Mouse (Mus musculus): ENCODE measurements around the gene Ngp. TPM values are rescaled to one million over a fixed set of nuclear protein-coding genes. Genes with fewer than 3 reads are reported as not detected.
A peak's percentile ranks its signal among the peaks of the same experiment; 100 is the strongest.
"Not testable (repeated sequence)": the region's sequence is repeated elsewhere in the genome, so short reads cannot be mapped to it uniquely, and the experiment has no call there.

The Ngp gene
- total RNA-seq (2021), result not detected

DNA sequence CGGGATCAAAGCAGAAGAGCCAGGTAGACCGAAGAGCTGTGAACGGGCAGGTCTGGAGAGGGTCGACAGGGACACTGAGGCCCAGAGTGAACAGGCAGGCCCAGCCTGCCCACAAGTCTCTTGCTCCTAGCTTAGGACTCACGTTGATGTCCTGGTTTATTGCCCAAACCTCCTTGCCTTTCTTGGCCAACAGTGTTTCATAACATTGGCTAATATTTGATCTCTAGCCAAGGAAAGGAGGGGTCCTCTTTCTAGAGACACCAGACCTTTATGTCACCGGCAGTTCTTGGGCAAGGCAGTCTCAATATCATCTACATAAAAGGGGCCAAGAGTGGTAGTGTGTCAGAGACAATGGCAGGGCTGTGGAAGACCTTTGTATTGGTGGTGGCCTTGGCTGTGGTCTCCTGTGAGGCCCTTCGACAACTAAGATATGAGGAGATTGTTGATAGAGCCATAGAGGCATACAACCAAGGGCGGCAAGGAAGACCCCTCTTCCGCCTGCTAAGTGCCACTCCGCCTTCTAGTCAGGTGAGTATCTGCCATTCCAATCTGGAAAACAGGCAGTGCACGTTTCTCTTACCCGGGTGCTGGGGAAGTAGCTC, at the start of gene Ngp:
Ngp (plus strand) TSS at position 237 of the 602 bp plus-strand sequence.
- DNase-seq (ENCODE audit: extremely low spot score in 1 of 2, low spot score in 2 of 2), result no peak
- intact Hi-C loops (cut with DNase I), result loop anchor here (10.0 kb wide), 1 partner anchor 285 kb away; no protein-coding TSS in a partner anchor

DNA sequence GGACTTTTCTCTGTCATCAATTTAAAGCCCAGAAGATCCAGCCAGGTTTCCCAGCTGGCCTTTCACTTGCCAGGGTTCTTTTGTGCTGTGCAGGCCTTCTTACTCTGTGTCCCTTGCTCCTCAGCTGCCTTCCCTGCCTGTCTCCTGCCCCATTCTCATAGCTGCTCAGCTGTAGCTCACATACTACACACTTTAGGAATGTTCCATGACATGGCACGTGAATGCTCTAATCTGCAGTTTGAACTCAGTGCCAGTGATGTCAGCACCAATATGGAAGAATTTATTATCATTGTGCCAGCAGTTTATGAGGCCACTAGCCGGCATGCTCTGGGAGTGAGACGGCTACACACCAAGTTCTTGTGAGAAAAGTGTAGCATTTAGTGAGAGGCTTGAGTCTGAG, 49.7 kb upstream of the Ngp start:
- intact Hi-C loops (cut with DNase I), result no loop called here
- DNase-seq (ENCODE audit: extremely low spot score in 1 of 2, low spot score in 2 of 2), result no peak

DNA sequence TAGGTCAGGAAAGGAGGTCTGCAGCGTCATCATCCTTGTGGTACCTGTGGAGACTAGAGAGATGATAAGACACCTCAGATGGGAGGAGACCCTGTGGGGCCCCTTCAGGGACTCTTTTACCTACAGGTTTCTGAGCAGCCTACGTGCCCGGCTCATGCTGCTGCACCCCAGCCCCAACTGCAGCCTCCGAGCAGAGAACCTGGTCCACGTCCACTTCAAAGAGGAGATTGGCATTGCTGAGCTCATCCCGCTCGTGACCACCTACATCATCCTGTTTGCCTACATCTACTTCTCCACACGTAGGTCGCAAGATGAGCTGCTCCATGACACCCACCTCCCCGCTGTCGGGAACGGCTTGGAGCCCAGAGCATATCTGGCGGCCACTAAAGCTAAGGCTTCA, 45.7 kb upstream of the Ngp start:
- intact Hi-C loops (cut with DNase I), result no loop called here
- DNase-seq (ENCODE audit: extremely low spot score in 1 of 2, low spot score in 2 of 2), result no peak

DNA sequence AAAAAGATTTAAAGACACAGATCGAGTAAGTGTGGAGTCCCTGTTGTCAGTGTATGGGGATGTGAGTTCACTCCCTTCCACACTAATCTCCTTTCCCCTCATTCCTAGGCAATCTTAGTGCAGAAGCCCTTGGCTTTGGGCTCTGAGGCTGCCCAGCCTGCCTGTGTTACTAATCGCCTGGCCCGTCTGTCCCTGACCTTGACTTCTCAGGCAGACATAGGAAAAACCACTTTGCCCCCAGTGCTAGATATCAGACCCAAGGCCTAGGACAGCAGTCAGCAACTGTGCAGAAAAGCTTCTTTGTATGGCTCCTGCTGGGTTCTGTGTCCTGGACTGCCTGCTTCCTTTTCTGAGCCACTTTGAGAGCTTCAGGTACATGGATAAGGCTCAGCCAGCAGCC, 43.9 kb upstream of the Ngp start:
- intact Hi-C loops (cut with DNase I), result no loop called here
- DNase-seq (ENCODE audit: extremely low spot score in 1 of 2, low spot score in 2 of 2), result no peak

DNA sequence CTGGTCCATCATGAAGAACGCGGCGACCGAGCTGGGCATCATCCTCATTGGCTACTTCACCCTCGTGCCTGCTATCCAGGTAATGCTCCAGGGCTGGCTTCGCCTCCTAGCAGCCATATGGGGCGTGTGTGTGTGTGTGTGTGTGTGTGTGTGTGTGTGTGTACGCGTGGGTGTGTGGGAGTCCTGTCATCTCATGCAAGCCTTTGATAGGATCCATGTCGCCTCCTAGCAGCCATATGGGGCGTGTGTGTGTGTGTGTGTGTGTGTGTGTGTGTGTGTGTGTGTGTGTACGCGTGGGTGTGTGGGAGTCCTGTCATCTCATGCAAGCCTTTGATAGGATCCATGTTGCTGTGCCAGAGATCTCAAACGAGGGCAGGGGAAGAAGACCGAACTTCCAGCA, 41.9 kb upstream of the Ngp start:
- DNase-seq (ENCODE audit: extremely low spot score in 1 of 2, low spot score in 2 of 2); intact Hi-C loops (cut with DNase I): not testable (repeated sequence)

DNA sequence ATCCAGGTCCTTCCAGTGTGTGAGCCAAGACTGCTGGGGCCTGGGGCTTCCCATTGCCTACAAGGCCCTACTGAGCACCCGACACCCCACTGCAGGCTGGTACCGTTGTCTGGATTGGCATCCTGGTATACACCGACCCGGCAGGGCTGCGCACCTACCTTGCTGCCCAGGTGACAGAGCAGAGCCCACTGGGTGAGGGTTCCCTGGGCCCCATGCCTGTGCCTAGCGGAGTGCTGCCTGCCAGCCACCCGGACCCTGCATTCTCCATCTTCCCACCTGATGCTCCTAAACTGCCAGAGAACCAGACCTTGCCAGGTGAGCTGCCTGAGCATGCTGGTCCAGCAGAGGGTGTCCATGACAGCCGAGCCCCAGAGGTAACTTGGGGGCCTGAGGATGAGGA, 40.2 kb upstream of the Ngp start:
- intact Hi-C loops (cut with DNase I), result no loop called here

DNA sequence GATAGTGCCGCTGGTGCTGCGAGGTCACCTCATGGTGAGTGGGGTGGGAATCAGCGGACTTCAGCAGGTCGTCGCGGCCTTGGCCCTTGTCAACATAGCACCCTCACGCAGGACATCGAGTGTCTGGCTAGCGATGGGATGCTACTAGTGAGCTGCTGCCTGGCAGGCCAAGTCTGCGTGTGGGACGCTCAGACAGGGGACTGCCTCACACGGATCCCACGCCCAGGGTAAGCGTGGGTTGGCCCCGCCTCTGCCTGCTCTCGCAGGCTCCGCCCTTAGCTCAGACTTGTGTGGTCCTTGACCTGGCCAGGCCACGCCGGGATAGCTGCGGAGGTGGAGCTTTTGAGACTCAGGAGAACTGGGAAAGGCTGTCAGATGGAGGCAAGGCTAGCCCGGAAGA, 38.9 kb upstream of the Ngp start:
- intact Hi-C loops (cut with DNase I), result no loop called here
- DNase-seq (ENCODE audit: extremely low spot score in 1 of 2, low spot score in 2 of 2), result no peak

More for the DNA sequence above, 40.2 kb upstream of the Ngp start:
- DNase-seq (ENCODE audit: extremely low spot score in 1 of 2, low spot score in 2 of 2), result no peak

DNA sequence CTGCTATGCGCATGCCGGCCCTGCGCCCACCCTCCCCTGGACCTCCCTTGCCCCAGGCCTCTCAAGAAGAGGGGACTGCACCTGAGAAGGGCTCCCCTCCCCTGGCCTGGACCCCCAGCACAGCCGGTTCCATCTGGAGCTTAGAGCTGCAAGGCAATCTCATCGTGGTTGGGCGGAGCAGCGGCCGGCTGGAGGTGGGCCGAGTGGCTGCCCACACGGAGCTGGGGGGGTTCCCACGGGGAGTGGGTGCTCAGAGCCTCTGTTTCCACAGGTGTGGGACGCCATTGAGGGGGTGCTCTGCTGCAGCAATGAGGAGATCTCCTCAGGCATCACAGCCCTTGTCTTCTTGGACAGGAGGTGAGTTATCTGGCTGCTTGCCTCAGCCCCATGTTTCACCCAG, 38.3 kb upstream of the Ngp start:
- DNase-seq (ENCODE audit: extremely low spot score in 1 of 2, low spot score in 2 of 2), result no peak
- intact Hi-C loops (cut with DNase I), result no loop called here

DNA sequence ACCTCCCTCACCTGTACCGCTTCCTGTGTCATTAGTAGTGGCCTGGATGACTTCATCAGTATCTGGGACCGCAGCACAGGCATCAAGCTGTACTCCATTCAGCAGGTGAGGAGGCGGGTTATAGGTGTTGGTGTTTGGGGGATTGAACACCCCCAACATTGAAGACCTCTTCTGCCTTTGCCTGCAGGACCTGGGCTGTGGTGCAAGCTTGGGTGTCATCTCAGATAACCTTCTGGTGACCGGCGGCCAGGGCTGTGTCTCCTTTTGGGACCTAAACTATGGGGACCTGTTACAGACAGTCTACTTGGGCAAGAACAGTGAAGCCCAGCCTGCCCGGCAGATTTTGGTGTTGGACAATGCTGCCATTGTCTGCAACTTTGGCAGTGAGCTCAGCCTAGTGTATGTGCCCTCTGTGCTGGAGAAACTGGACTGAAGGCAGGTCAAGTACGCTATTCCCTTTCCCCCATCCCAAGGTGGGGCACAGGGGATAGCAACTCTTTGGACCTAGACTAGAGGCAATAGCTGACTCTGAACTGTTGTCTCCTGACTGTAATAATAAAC, 35.1 kb upstream of the Ngp start:
- intact Hi-C loops (cut with DNase I), result no loop called here
- no peak for DNase-seq (ENCODE audit: extremely low spot score in 1 of 2, low spot score in 2 of 2)

DNA sequence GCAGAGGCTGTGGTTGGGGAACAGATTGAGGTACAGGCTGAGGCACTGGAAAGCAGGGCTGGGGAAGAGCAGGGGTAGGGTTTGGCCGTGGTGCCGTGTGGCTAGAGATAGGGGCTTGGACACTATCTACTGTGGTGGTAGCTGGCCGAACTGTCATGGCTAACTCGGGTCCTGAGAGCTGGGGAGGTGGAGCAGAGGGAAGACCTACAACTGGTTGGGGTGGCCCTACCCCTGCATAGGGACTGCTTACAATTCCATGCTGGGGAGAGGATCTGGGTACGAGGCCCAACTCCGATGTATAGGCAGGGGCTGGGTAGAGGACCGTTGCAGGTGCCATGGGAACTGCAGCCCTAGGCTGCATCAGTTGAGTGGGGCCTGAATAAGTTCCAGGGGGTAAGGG, 31.5 kb upstream of the Ngp start:
- DNase-seq (ENCODE audit: extremely low spot score in 1 of 2, low spot score in 2 of 2), result no peak
- intact Hi-C loops (cut with DNase I), result no loop called here

DNA sequence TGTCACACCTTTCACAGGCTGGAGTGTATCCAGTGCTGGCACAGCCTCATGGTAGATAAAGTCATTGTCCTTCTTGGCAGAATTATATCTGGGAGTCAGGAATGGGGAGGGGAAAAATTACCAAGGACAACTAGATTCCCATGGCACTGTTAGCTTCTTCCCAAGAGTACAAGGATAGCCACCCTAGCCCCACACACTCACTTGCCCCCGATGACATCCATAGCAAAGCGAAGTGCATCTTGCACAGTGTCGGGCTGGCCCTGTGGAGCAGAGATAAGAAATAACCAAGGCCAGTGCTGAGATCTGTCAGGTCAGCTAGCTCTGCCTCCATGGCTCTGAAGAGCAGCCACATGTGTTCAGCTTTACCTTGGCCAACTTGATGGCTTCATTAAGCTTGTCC, 28.7 kb upstream of the Ngp start:
- no peak for DNase-seq (ENCODE audit: extremely low spot score in 1 of 2, low spot score in 2 of 2)
- intact Hi-C loops (cut with DNase I), result no loop called here

DNA sequence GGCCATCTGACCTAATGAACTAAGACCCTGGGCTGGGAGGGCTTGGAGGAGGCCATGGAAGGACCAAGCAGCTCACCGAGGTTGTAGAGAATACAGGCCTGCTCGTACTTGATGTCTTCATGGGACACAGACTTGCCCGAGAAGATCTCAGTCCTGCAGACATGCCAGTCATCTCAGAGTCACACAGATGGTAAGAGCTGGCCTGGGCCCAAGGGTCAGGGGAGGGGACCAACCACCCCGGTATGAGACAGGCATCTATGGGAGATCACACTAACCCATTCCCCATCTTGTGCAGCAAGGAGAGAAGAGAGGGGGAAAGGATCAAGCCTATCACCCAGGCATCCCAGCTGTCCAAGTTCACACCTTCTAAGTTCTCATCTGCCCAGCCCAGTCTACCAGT, 26.3 kb upstream of the Ngp start:
- DNase-seq (ENCODE audit: extremely low spot score in 1 of 2, low spot score in 2 of 2), result no peak
- intact Hi-C loops (cut with DNase I), result no loop called here

DNA sequence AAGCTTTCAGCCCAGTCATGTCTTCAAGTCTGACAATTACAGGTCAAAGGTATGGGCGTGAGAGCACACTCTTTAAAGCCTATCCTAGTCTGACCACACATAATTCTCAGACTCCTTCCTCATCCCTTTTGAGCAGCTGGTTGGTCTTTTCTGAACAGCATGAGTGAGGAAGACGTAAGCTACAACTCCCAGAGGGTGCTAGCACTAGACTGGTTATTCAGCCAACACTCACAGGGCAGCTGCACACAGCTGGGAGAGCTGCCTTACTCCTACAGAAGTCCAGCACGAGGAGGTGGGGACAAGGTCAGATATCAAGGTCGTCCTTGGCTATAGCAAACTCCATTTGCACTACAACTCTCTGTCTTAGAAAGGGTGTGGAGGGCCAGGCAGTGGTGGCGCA, 18.9 kb upstream of the Ngp start:
- no peak for DNase-seq (ENCODE audit: extremely low spot score in 1 of 2, low spot score in 2 of 2)
- intact Hi-C loops (cut with DNase I), result no loop called here

DNA sequence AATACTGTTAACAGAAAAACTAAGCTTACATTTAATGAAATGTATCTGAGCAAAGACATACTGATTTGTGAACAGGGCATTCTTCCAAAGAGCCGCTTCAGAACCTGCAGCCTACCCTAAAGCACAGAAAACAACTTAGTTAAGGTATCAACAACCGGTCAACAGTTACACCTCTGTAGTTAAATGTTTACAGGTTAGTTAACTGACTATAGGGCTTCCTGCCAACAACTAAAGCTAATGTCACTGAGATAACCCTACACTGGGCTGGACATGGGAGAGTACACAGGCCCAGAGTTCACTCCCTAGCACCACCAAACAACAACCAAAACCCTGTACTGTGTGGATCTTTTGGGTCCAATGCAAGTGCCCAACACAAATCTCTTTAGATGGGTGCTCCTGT, 16.8 kb upstream of the Ngp start:
- no peak for DNase-seq (ENCODE audit: extremely low spot score in 1 of 2, low spot score in 2 of 2)
- intact Hi-C loops (cut with DNase I), result no loop called here

DNA sequence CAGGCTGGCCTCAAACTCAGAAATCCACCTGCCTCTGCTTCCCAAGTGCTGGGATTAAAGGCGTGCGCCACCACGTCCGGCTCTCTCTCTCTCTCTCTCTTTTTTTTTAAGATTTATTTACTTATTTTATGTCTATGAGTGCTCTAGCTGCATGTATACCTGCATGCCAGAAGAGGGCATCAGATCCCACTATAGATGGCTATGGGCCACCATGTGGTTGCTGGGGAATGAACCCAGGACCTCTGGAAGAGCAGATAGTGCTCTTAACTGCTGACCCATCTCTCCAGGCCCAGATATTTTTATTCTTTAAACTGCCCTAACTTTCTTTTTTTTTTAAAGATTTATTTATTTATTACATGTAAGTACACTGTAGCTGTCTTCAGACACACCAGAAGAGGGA, 16.3 kb upstream of the Ngp start:
- DNase-seq (ENCODE audit: extremely low spot score in 1 of 2, low spot score in 2 of 2); intact Hi-C loops (cut with DNase I): not testable (repeated sequence)

DNA sequence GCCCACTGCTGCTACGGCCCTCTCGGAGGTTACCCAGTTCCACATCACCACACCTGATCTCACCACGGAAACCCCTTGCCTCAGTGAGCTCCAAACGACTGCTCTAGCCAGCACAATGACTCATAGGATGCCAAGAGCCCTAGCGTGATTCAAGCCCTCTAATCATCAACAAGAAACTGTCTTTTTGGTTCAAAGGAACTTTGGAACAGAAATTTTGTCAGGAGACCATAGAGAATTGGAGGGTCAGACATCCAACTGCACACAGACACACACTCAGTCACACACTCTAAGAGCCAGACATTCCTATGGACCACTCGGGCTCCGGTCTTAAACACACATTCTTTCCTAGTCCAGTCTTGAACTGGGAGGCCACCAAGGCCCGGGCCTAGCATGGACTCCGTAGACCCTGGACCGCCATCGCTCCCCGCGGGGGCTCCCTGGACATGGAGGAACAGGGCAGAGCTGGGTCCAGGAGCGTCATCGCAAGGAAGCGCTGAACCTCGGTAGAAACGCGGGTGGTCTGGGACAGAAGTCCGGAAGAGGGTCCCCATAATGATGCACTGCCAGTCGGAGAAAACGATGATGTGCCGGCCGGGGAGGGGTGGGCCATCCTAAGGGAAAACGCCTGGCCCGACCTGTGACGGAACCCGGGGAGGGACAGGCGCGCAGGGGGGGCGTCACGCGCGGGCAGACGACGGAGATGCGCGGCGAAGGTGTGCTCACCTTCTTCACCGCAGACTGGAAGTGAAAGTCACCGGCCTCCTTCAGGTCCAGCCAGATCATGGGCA, 12.0 kb upstream of the Ngp start:
- DNase-seq (ENCODE audit: extremely low spot score in 1 of 2, low spot score in 2 of 2), result no peak

DNA sequence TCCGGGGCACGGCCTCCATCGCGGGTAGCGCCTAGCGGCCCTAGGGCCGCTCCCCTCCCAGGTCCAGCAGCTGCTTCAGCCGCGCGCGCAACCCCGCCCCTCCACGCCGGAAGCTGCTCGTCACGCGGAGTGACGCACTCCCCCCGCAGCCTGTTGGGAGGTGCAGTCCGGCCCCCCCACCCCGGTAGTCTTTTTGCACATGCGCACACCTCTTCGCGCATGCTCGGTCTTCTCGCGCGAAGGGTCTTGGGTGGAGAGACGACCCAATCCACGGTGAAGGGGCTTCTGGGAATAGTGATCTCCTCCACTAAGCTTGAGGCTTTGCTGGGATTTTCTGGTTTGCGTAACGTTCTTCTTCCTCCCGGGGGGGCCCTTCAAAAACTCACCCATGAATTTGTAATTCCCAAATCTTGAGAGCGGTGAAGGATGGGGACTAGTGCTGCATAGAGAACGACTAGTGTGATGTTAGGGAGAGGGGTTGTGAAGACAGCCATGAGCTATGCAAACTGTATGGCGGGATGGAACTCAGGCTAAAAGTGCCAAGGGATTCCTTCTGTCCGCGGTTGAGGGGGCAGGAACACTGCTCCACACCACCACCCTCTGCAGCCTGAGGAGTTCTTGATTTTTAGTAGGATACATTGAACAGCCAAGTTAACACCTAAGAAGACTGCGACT, 11.3 kb upstream of the Ngp start, which contains the start of gene Ptpn23:
Ptpn23 (minus strand) TSS at position 115 of the 675 bp plus-strand sequence.
- intact Hi-C loops (cut with DNase I), result no loop called here

More for the DNA sequence above, 12.0 kb upstream of the Ngp start:
- intact Hi-C loops (cut with DNase I), result no loop called here

DNA sequence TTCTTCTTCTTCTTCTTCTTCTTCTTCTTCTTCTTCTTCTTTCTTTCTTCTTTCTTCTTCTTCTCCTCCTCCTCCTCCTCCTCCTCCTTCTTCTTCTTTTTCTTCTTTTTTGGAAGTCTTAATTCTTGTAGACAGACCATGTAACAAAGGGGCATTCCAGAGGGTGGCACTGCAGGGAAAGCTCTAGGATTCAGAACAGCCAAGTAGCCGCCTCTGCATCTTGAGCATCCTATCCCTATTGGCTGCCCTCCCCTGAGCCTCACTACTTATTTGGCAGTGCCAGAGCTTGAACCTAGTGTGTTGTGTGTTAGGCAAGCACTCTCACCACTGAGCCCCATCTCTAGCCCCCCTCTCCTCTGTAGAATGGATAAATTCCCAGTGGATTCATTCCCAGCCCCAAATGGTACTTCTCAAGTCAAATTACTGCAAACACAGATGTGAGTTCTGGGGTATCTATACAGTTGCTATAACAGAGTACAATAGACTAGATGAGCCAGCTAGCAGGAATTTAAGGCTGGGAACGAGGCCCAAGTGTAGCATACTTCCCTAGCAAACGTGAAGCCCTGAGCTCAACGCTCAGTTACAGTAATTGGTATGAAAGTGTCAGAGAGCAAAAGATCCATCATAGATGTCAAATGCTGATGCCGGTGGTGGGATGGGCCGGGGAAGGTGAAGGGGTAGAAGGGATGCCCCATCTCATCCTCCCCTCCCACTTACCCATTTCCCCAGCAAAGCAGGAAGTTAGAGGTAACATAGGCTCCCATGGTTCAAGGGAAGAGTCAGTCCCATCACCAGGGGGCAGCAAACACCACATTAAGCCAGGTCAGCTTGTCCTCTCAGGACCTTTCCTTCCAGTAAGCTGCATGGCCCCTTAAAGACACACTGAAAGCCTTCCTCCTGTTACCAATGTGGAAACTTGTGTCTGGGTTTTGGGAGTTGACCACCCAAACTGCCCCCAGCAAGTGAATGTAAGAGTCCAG, 8.3 kb upstream of the Ngp start:
- intact Hi-C loops (cut with DNase I), result loop anchor here (5.0 to 10.0 kb wide), 2 partner anchors 294 to 371 kb away; no protein-coding TSS in a partner anchor

More for the DNA sequence above, 11.3 kb upstream of the Ngp start, which contains the start of gene Ptpn23:
- DNase-seq (ENCODE audit: extremely low spot score in 1 of 2, low spot score in 2 of 2), result peak; percentile 91 to 98

More for the DNA sequence above, 8.3 kb upstream of the Ngp start:
- peak; percentile 68 to 87 for DNase-seq (ENCODE audit: extremely low spot score in 1 of 2, low spot score in 2 of 2)
